Mouse (Mus musculus): ENCODE measurements at regions not wholly inside any gene's neighbourhood (a gene's known extent, or its start where the extent isn't known, plus 50 kb on each side); places are given as distances from the start of the nearest gene placed in this dataset.

GRCm38 (mm10) chr3:21850977-21851376, 225.5 kb upstream of the Tbl1xr1 start:
- DNase-seq (ENCODE audit: low spot score), result no peak
- Histone ChIP-seq H3K4me3 (no peak overlapping the region), H3K36me3 (replicated peaks) (no peaks in the 10 kb centered on the region), H3K27ac (replicated peaks) (no peak overlapping the region), H3K9me3 (no peaks in the 10 kb centered on the region), H3K4me1 (no peaks in the 10 kb centered on the region), H3K27me3 (replicated peaks; ENCODE audit: low read depth, poor library complexity, severe bottlenecking) (no peaks in the 10 kb centered on the region)
- 95% methylated on average over 2 of the region's 2 CpGs for WGBS

DNA sequence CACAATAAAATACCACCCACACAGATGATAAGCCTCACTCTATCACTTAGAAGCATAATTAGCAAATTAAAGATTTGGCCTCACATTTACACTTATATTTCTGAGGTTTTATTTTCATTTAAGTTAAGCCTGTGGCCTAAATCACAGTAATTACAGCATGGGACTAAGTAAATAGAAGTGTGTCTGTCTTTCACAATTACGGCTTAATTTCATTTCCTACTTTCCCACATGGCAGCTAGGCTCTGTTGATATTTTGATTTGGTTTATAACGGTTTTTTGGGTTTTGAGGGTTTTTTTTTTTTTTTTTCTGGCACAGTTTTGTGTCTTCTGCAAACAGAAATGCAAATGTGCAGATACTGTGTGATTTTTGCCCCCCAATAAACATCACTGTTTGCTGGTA, 222.1 kb upstream of the Tbl1xr1 start:
- Histone ChIP-seq H3K36me3 (replicated peaks) (no peaks in the 10 kb centered on the region), H3K27me3 (replicated peaks; ENCODE audit: low read depth, poor library complexity, severe bottlenecking) (no peaks in the 10 kb centered on the region), H3K4me1 (no peaks in the 10 kb centered on the region), H3K9me3 (no peaks in the 10 kb centered on the region), H3K27ac (replicated peaks) (no peak overlapping the region), H3K4me3 (no peak overlapping the region)
- DNase-seq (ENCODE audit: low spot score), result no peak
- WGBS, result 73% methylated on average over 2 of the region's 2 CpGs

DNA sequence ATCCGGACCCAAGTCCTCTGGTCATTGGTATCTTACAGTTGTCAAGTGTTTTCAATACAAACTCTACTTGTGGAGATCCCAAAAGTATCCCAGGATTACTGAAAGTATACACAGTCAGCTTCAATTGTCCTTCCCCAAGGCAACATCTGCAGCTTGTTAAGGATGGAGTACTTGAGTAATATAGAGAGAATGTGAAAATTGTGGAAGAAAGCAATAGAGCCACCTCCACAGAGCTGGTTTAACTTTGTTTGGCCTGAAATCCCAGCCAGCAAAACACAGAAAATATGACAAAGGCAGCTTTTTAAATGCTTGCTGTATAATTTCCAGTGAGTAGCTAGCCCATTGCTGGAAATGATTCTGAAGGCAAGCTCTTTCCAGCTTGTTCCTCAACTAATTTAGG, 217.0 kb upstream of the Tbl1xr1 start:
- no peak for DNase-seq (ENCODE audit: low spot score)
- WGBS, result 81% methylated on average over 1 of the region's 1 CpGs
- H3K36me3 ChIP-seq (replicated peaks), result no peaks in the 10 kb centered on the region
- H3K4me3 ChIP-seq, result no peak overlapping the region
- no peaks in the 10 kb centered on the region for H3K27me3 ChIP-seq (replicated peaks; ENCODE audit: low read depth, poor library complexity, severe bottlenecking)
- no peak overlapping the region for H3K27ac ChIP-seq (replicated peaks)
- H3K9me3 ChIP-seq, result no peaks in the 10 kb centered on the region
- H3K4me1 ChIP-seq, result no peaks in the 10 kb centered on the region

DNA sequence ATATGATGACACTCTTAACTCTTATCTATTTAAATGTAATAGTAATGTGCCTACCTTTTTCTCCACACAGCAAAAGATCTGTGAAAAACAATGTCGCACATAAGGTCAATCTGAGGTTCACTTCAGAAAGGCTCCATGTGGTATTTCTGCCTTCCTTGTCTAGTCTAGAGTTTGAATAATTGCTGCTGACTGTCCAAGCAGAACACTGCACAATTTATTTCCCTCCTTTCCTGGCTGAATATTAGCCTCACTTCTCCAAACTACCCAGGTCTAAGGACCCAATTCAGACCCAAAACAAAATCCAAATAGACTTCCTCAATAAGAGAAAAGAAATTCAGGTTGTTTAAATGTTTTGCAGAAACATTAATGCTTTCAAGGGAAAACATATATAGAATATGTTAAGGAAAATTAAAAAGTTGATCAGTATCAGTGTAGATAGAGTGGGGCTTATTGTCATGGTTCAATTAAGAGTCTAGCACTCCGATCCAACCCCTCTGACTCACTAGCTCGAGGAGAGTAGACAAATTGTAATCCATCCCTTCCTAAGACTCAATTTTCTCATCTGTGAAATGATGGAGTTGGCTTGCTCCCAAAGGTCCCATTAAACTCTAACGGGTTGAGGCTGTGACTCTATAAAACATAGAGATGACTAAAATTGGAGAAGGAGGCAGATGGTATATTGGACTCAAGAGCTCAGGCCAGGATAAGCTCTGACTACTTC, 215.4 kb upstream of the Tbl1xr1 start:
- no peak overlapping the region for H3K27ac ChIP-seq (replicated peaks)
- no peak for DNase-seq (ENCODE audit: low spot score)
- no peaks in the 10 kb centered on the region for H3K36me3 ChIP-seq (replicated peaks)
- no peaks in the 10 kb centered on the region for H3K9me3 ChIP-seq
- no peaks in the 10 kb centered on the region for H3K4me1 ChIP-seq
- H3K27me3 ChIP-seq (replicated peaks; ENCODE audit: low read depth, poor library complexity, severe bottlenecking), result no peaks in the 10 kb centered on the region
- no peak overlapping the region for H3K4me3 ChIP-seq
- WGBS, result 84% methylated on average over 4 of the region's 4 CpGs

DNA sequence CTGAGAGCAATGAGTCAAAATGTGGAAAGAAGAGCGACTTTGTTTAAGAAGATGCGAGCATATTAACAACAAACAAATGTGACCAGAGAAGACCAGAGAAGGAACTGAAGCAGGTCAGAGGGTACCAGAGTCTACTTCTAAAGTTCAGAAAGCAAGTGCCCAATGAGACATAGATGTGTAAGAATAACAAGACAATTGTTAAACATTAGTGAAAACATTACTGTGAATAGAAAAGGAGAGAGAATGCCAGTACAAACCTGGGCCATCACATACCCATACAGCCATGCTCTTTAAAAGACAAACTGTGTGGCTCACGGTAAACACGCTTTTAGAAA, 214.8 kb upstream of the Tbl1xr1 start:
- no peaks in the 10 kb centered on the region for H3K36me3 ChIP-seq (replicated peaks)
- no peaks in the 10 kb centered on the region for H3K4me1 ChIP-seq
- no peaks in the 10 kb centered on the region for H3K9me3 ChIP-seq
- no peak overlapping the region for H3K4me3 ChIP-seq
- 91% methylated on average over 4 of the region's 4 CpGs for WGBS
- H3K27ac ChIP-seq (replicated peaks), result no peak overlapping the region
- H3K27me3 ChIP-seq (replicated peaks; ENCODE audit: low read depth, poor library complexity, severe bottlenecking), result no peaks in the 10 kb centered on the region
- DNase-seq (ENCODE audit: low spot score), result no peak

DNA sequence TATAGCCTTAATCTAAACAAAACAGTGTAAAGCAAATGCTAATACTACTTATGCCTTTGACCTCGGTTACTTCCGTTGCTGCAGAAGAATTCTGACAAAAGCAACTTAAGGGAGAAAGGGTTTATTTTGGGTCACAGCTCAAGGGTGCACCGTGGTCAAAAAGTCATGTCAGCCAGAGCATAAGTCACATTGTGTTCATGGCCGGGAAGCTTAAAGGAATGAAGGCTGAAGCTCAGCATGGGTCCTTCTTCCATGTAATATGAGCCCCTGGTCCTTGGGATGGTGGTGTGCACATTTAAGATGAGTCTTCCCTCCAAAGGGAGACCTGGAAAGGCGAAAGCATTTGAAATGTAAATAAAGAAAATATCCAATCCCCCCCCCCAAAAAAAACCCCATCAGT, 212.1 kb upstream of the Tbl1xr1 start:
- no peak for DNase-seq (ENCODE audit: low spot score)
- no peak overlapping the region for H3K4me3 ChIP-seq
- no peaks in the 10 kb centered on the region for H3K9me3 ChIP-seq
- H3K27ac ChIP-seq (replicated peaks), result no peak overlapping the region
- WGBS, result 53% methylated on average over 5 of the region's 5 CpGs
- H3K36me3 ChIP-seq (replicated peaks), result no peaks in the 10 kb centered on the region
- no peaks in the 10 kb centered on the region for H3K4me1 ChIP-seq
- H3K27me3 ChIP-seq (replicated peaks; ENCODE audit: low read depth, poor library complexity, severe bottlenecking), result no peaks in the 10 kb centered on the region

- WGBS, result 84% methylated on average over 1 of the region's 1 CpGs
- no peak overlapping the region for H3K4me3 ChIP-seq
- H3K27ac ChIP-seq (replicated peaks), result no peak overlapping the region
- DNase-seq (ENCODE audit: low spot score), result no peak
- H3K9me3 ChIP-seq, result no peaks in the 10 kb centered on the region
- no peaks in the 10 kb centered on the region for H3K36me3 ChIP-seq (replicated peaks)
- H3K27me3 ChIP-seq (replicated peaks; ENCODE audit: low read depth, poor library complexity, severe bottlenecking), result no peaks in the 10 kb centered on the region
- no peaks in the 10 kb centered on the region for H3K4me1 ChIP-seq
Measured at GRCm38 (mm10) chr3:21865856-21866255, 210.6 kb upstream of the Tbl1xr1 start.

GRCm38 (mm10) chr3:21878396-21878795, 198.1 kb upstream of the Tbl1xr1 start:
- no peak overlapping the region for H3K27ac ChIP-seq (replicated peaks)
- H3K36me3 ChIP-seq (replicated peaks), result no peaks in the 10 kb centered on the region
- DNase-seq (ENCODE audit: low spot score), result no peak
- 88% methylated on average over 2 of the region's 2 CpGs for WGBS
- no peak overlapping the region for H3K4me3 ChIP-seq
- H3K9me3 ChIP-seq, result no peaks in the 10 kb centered on the region
- no peaks in the 10 kb centered on the region for H3K27me3 ChIP-seq (replicated peaks; ENCODE audit: low read depth, poor library complexity, severe bottlenecking)
- no peaks in the 10 kb centered on the region for H3K4me1 ChIP-seq

- Histone ChIP-seq H3K36me3 (replicated peaks) (no peaks in the 10 kb centered on the region), H3K9me3 (no peaks in the 10 kb centered on the region), H3K27ac (replicated peaks) (no peak overlapping the region), H3K27me3 (replicated peaks; ENCODE audit: low read depth, poor library complexity, severe bottlenecking) (no peaks in the 10 kb centered on the region), H3K4me1 (no peaks in the 10 kb centered on the region), H3K4me3 (no peak overlapping the region)
- 73% methylated on average over 3 of the region's 3 CpGs for WGBS
- no peak for DNase-seq (ENCODE audit: low spot score)
Measured at GRCm38 (mm10) chr3:21884216-21884615, 192.2 kb upstream of the Tbl1xr1 start.

DNA sequence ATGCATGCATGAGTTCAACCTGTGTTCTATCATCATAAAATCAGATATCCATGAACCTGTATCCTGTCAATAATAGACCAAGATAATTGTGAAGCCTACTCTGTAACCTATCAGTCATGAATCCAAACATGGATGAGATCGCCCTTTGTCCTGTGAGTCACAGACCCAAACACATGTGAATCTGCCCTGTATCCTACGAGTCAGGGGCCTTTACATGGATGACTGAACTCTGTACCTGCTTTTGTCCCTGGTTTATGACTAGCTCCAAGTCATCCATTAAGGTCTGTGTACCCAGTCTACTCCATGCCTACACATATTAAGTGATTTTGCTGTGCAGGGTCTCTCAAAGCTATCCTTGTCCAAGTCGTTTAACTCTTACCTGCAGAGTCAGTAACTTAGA, 187.7 kb upstream of the Tbl1xr1 start:
- Histone ChIP-seq H3K27ac (replicated peaks) (no peak overlapping the region), H3K36me3 (replicated peaks) (no peaks in the 10 kb centered on the region), H3K4me1 (peaks cover 20% of the 10 kb centered on the region), H3K4me3 (no peak overlapping the region), H3K27me3 (replicated peaks; ENCODE audit: low read depth, poor library complexity, severe bottlenecking) (no peaks in the 10 kb centered on the region), H3K9me3 (no peaks in the 10 kb centered on the region)
- no peak for DNase-seq (ENCODE audit: low spot score)
- 87% methylated on average over 3 of the region's 3 CpGs for WGBS

GRCm38 (mm10) chr3:21891819-21892480, 184.5 kb upstream of the Tbl1xr1 start:
- 17% methylated on average over 7 of the region's 7 CpGs for WGBS
- DNase-seq (ENCODE audit: low spot score), result peak; percentile 21
- peak overlapping the region; percentile 35; the same call in 1 of the 2 replicates for H3K27ac ChIP-seq (replicated peaks)

DNA sequence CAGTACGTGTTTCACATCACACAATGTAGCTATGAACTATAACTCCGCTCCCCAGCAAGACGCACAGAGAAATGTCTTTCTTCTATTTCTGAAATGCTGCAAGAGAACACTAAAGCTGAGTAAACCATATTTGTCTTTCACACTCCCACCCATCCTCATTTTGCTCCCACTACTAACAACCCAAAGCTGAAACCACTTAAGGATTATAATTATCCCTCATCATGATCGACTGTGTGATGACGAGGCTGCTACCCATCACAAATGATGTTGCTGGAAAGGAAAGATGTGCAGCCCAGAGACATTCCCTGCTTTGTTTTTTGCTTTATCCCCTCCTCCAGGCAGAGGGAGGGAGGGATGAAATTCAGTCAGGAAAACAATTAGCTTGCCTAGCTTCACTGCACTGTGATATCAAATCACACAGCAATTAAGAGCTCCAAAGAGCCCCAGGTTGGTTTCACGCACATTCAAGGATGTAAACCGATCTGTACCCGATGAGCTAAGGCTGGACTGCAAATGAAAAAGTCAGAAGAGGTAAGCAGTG, 183.5 kb upstream of the Tbl1xr1 start:
- no peak overlapping the region for H3K27ac ChIP-seq (replicated peaks)
- H3K4me1 ChIP-seq, result peaks cover 24% of the 10 kb centered on the region
- H3K36me3 ChIP-seq (replicated peaks), result no peaks in the 10 kb centered on the region
- 30% methylated on average over 8 of the region's 8 CpGs for WGBS
- H3K4me3 ChIP-seq, result no peak overlapping the region
- peak; percentile 15 for DNase-seq (ENCODE audit: low spot score)
- no peaks in the 10 kb centered on the region for H3K27me3 ChIP-seq (replicated peaks; ENCODE audit: low read depth, poor library complexity, severe bottlenecking)
- no peaks in the 10 kb centered on the region for H3K9me3 ChIP-seq

More at GRCm38 (mm10) chr3:21891819-21892480, 184.5 kb upstream of the Tbl1xr1 start:
- H3K4me1 ChIP-seq, result peaks cover 21% of the 10 kb centered on the region
- H3K4me3 ChIP-seq, result no peak overlapping the region
- H3K27me3 ChIP-seq (replicated peaks; ENCODE audit: low read depth, poor library complexity, severe bottlenecking), result no peaks in the 10 kb centered on the region
- H3K36me3 ChIP-seq (replicated peaks), result no peaks in the 10 kb centered on the region
- H3K9me3 ChIP-seq, result no peaks in the 10 kb centered on the region

- H3K27ac ChIP-seq (replicated peaks), result no peak overlapping the region
- 88% methylated on average over 2 of the region's 2 CpGs for WGBS
Measured at GRCm38 (mm10) chr3:21895551-21895950, 180.9 kb upstream of the Tbl1xr1 start.

More at GRCm38 (mm10) chr3:21895551-21895950, 180.9 kb upstream of the Tbl1xr1 start:
- Histone ChIP-seq H3K9me3 (no peaks in the 10 kb centered on the region), H3K4me3 (no peak overlapping the region), H3K27me3 (replicated peaks; ENCODE audit: low read depth, poor library complexity, severe bottlenecking) (no peaks in the 10 kb centered on the region), H3K4me1 (peaks cover 24% of the 10 kb centered on the region), H3K36me3 (replicated peaks) (no peaks in the 10 kb centered on the region)
- no peak for DNase-seq (ENCODE audit: low spot score)
